Mouse (Mus musculus) E14TG2a.4 (cell line): ENCODE data around the gene Cd40.

Source experiments
- H3K27me3 ChIP-seq: 2 replicates; pipeline ENCODE4 v1.6.1; 2014; ENCODE audit warnings: low read length, control low read depth; ENCODE audit not compliant: insufficient read depth
- H3K36me3 ChIP-seq: 2 replicates; pipeline ENCODE4 v1.6.1; 2014; ENCODE audit warnings: low read length, control low read depth; ENCODE audit not compliant: insufficient read depth
- H3K4me1 ChIP-seq: replicated peaks from 2 replicates; pipeline ENCODE4 v1.6.1; 2014; ENCODE audit warnings: low read depth, low read length, control low read depth
- H3K4me3 ChIP-seq: replicated peaks from 2 replicates; pipeline ENCODE4 v1.5.1; 2014; ENCODE audit warnings: mild to moderate bottlenecking, low read length
- H3K9me3 ChIP-seq: 2 replicates; pipeline ENCODE4 v1.6.1; 2014; ENCODE audit warnings: low read length, control low read depth
- CTCF ChIP-seq: conservative IDR thresholded peaks from 2 replicates; pipeline ENCODE4 v1.5.1; 2014; ENCODE audit warnings: low read length
- NANOG ChIP-seq: IDR thresholded peaks from 2 replicates; pipeline ENCODE4 v1.6.1; 2014; ENCODE audit warnings: borderline replicate concordance, low read length, mixed read lengths
- POU5F1 ChIP-seq: IDR thresholded peaks from 2 replicates; pipeline ENCODE4 v1.6.1; 2014; ENCODE audit warnings: low read length, borderline replicate concordance

Gene Cd40

DNA sequence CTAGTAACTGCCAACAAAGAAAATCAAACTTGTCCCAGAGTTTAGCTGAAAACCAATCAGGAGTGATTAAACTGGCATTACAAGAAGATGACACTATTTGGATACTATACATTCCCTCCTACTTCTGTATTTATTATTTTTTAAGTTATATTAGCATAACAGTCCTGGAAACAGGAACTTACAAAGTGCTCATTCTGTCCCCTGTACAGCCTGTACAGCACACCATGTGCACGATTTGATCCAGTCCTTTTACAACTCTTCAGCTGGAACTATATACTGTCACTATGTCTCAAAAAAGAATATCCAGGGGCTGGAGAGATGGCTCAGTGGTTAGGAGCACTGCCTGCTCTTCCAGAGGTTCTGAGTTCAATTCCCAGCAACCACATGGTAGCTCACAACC is 28.3 kb upstream of the Cd40 start:
- TF ChIP-seq CTCF (no peak), NANOG (no peak), POU5F1 (no peak)
- H3K27me3 ChIP-seq = no peaks in the 10 kb centered on the region
- peaks cover 40% of the 10 kb centered on the region for H3K4me1 ChIP-seq
- no peaks in the 10 kb centered on the region for H3K9me3 ChIP-seq
- H3K4me3 ChIP-seq = no peak overlapping the region
- peaks cover 14% of the 10 kb centered on the region for H3K36me3 ChIP-seq

DNA sequence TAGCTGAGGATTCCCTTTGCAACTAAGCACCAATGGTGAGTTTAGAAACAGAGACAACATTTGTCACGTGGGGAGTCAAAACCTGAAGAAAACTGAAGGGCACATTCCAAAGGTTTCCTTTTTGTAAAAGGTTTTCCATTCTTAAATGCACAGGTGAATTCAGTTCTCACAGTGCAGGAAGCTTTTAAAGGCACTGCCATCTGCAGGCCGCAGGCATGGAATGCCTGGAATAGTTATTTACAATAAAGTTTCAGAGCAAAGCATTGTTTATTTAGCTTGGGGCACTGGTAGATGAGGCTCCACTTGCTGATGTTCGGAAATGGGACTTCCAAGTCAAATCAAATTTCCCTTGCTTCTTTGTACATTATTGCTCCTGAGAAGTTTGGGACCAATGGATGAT is 22.9 kb upstream of the Cd40 start:
- Histone ChIP-seq H3K4me1 (peaks cover 54% of the 10 kb centered on the region), H3K27me3 (peaks cover 8% of the 10 kb centered on the region; the same call in 1 of the 2 replicates)
- 0 out of 2 replicates have a peak, but pooled peaks have one; percentile 2 for TF ChIP-seq CTCF
- no peak for TF ChIP-seq NANOG

GRCm38 (mm10) chr2:165033306-165033705 is 22.1 kb upstream of the Cd40 start:
- Histone ChIP-seq H3K4me3 (peak overlapping the region; percentile 94), H3K27me3 (peaks cover 10% of the 10 kb centered on the region; the same call in 1 of the 2 replicates), H3K9me3 (no peaks in the 10 kb centered on the region), H3K36me3 (no peaks in the 10 kb centered on the region), H3K4me1 (peaks cover 53% of the 10 kb centered on the region)
- TF ChIP-seq NANOG = no peak
- TF ChIP-seq POU5F1 = no peak
- TF ChIP-seq CTCF = no peak

More for the DNA sequence above, 22.9 kb upstream of the Cd40 start:
- Histone ChIP-seq H3K36me3 (no peaks in the 10 kb centered on the region), H3K4me3 (no peak overlapping the region), H3K9me3 (no peaks in the 10 kb centered on the region)

DNA sequence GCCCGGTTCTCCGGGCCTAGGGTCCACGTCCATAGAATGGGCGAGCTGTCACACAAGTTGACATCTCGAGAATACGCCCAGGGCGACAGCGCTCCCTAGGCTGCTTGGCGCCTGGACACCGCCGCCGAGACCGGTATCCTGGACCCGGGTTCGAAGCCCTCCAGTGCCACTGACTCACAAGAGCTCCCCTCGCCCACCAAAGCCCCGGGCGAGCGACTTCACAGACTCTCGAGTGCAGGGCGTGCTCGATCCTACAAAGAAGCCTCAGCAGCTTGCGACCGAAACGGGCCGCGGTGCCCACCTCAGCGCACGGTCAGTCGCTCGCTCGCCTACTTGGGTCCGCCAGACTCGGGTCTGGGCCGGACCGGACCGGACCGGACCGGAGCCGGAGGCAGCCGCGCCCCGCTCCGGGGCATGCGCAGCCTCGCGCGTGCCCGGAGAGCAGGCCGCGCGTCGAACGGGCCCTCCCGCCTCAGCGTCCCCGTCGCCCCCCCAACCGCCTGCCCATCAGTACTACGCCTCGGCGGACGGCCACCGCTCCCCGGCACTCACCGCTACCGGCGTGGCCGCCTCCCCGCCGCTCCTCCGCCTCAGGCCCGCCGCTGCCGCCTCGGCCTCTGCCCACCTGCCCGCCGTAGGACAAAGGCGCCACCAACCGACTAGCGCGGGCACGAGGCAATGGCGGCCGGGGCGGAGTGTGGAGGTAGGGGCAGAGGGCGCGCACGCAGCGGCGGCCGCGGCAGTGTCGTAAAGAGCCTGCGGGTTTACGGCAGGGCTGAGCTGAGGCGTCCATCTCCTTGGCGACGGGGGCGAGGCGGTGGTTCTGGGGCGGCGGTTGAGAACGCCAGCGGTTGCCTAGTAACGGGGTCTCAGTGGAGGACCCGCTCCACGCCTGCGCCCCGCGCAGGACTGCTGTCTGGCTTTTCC is 21.0 kb upstream of the Cd40 start, which contains the start of gene Ncoa5:
Gene Ncoa5 (minus strand): TSS at position 737 of the 927 bp plus-strand sequence.
- TF ChIP-seq NANOG (no peak), POU5F1 (no peak), CTCF (no peak)
- no peaks in the 10 kb centered on the region for H3K9me3 ChIP-seq
- peaks cover 14% of the 10 kb centered on the region; the same call in 1 of the 2 replicates for H3K27me3 ChIP-seq
- peak within 1 kb of the TSS; percentile 94 for H3K4me3 ChIP-seq
- H3K36me3 ChIP-seq = no peaks in the 10 kb centered on the region
- peaks cover 42% of the 10 kb centered on the region for H3K4me1 ChIP-seq

GRCm38 (mm10) chr2:165035058-165035431 is 20.4 kb upstream of the Cd40 start:
- Histone ChIP-seq H3K4me1 (peaks cover 41% of the 10 kb centered on the region), H3K36me3 (no peaks in the 10 kb centered on the region), H3K4me3 (peak overlapping the region; percentile 94), H3K27me3 (peaks cover 14% of the 10 kb centered on the region; the same call in 1 of the 2 replicates), H3K9me3 (no peaks in the 10 kb centered on the region)
- no peak for TF ChIP-seq NANOG
- TF ChIP-seq POU5F1 = no peak
- TF ChIP-seq CTCF = no peak

DNA sequence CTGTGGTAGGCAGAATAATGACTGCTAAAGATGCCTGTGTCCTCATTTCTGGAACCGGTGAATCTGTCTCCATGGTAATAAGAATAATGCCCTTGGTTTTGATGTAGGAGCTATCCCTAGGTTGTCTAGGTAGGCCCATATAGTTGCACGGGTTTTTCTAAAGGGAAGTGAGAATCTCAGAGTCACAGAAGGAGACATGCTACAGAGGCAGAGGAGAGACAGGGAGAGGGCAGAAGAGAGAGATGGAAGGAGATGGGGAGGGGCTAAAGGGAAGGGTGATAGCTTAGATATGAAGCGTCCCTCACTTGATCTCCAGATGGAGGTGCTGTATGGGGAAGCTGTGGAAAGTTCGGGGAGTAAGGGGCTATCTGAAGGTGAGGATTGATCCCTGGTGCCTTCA is 18.0 kb upstream of the Cd40 start:
- H3K9me3 ChIP-seq = no peaks in the 10 kb centered on the region
- no peak overlapping the region for H3K4me3 ChIP-seq
- H3K36me3 ChIP-seq = no peaks in the 10 kb centered on the region
- no peak for TF ChIP-seq CTCF
- no peak for TF ChIP-seq NANOG
- TF ChIP-seq POU5F1 = no peak
- H3K27me3 ChIP-seq = peaks cover 24% of the 10 kb centered on the region
- H3K4me1 ChIP-seq = peaks cover 26% of the 10 kb centered on the region

DNA sequence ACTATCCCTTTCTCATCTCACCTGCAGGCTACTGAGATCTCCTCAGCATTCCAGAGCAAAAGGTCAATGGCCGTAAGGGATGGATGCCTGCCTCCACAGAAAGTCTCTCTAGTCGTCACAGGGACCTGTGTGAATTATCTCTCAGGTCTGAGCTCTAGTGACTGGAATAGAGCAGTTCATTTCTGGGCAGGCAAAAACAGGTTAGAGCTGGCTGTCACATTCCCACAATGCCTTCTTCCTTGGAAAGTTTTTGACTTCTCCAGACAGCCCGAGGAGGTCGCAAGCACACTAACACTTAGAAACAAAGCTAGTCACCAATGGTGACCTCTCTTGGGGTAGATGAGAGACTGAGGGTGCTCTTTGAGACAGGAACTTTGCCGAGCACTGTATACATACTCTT is 13.3 kb upstream of the Cd40 start:
- H3K27me3 ChIP-seq = peaks cover 24% of the 10 kb centered on the region
- TF ChIP-seq CTCF = no peak; the same call in 1 of the 2 replicates
- no peak for TF ChIP-seq NANOG
- TF ChIP-seq POU5F1 = no peak
- no peak overlapping the region for H3K4me3 ChIP-seq

GRCm38 (mm10) chr2:165043090-165043636 is 12.3 kb upstream of the Cd40 start:
- Histone ChIP-seq H3K27me3 (peaks cover 18% of the 10 kb centered on the region), H3K4me1 (peaks cover 15% of the 10 kb centered on the region; the same call in 1 of the 2 replicates), H3K4me3 (no peak overlapping the region), H3K9me3 (no peaks in the 10 kb centered on the region), H3K36me3 (no peaks in the 10 kb centered on the region)
- TF ChIP-seq NANOG (peak; percentile 26; the same call in 1 of the 2 replicates), POU5F1 (no peak), CTCF (no peak)

More for the DNA sequence above, 13.3 kb upstream of the Cd40 start:
- Histone ChIP-seq H3K36me3 (no peaks in the 10 kb centered on the region), H3K4me1 (peaks cover 15% of the 10 kb centered on the region; the same call in 1 of the 2 replicates), H3K9me3 (no peaks in the 10 kb centered on the region)
